Mouse (Mus musculus) layer of hippocampus, adult 11-12 months (tissue): ENCODE results near the gene Eif2ak3.

Experiments
- DNase-seq: peaks from one replicate; pipeline ENCODE4 v3.0.0; 2022; ENCODE audit warnings: low spot score

Eif2ak3 gene

GRCm38 (mm10) chr6:70831179-70831839, 13.0 kb upstream of the Eif2ak3 start:
- DNase-seq: no peak

GRCm38 (mm10) chr6:70837297-70837696, 7.0 kb upstream of the Eif2ak3 start:
- no peak for DNase-seq

- DNase-seq: no peak
Observed at GRCm38 (mm10) chr6:70838532-70838931, 5.8 kb upstream of the Eif2ak3 start.

- no peak for DNase-seq
Observed at GRCm38 (mm10) chr6:70840281-70840680, 4.0 kb upstream of the Eif2ak3 start.

GRCm38 (mm10) chr6:70842991-70843390, 1.3 kb upstream of the Eif2ak3 start:
- no peak for DNase-seq

- no peak for DNase-seq
Observed at GRCm38 (mm10) chr6:70844896-70845646, 756 bp downstream of the Eif2ak3 start.

- DNase-seq: no peak
Observed at GRCm38 (mm10) chr6:70847386-70847785, 3.1 kb downstream of the Eif2ak3 start.

GRCm38 (mm10) chr6:70853371-70853770, 9.1 kb downstream of the Eif2ak3 start:
- no peak for DNase-seq

GRCm38 (mm10) chr6:70855529-70856309, 11.4 kb downstream of the Eif2ak3 start:
- no peak for DNase-seq

- no peak for DNase-seq
Observed at GRCm38 (mm10) chr6:70862726-70863125, 18.4 kb downstream of the Eif2ak3 start.

GRCm38 (mm10) chr6:70864285-70864684, 20.0 kb downstream of the Eif2ak3 start:
- DNase-seq: no peak

- DNase-seq: no peak
Observed at GRCm38 (mm10) chr6:70866761-70867160, 22.4 kb downstream of the Eif2ak3 start.

GRCm38 (mm10) chr6:70867297-70867696, 23.0 kb downstream of the Eif2ak3 start:
- no peak for DNase-seq

- DNase-seq: no peak
Observed at GRCm38 (mm10) chr6:70871511-70871980, 27.2 kb downstream of the Eif2ak3 start.

GRCm38 (mm10) chr6:70872128-70872527, 27.8 kb downstream of the Eif2ak3 start:
- peak; percentile 49 for DNase-seq

GRCm38 (mm10) chr6:70872570-70872969, 28.3 kb downstream of the Eif2ak3 start:
- DNase-seq: no peak

GRCm38 (mm10) chr6:70874035-70874775, 29.9 kb downstream of the Eif2ak3 start:
- DNase-seq: no peak

GRCm38 (mm10) chr6:70875017-70875416, 30.7 kb downstream of the Eif2ak3 start:
- DNase-seq: no peak

GRCm38 (mm10) chr6:70880714-70881304, 36.5 kb downstream of the Eif2ak3 start:
- DNase-seq: peak; percentile 88

GRCm38 (mm10) chr6:70887993-70888392, 43.7 kb downstream of the Eif2ak3 start:
- no peak for DNase-seq

- DNase-seq: no peak
Observed at GRCm38 (mm10) chr6:70898166-70898565, 53.9 kb downstream of the Eif2ak3 start.
